Mouse (Mus musculus) adrenal gland, postnatal 36 days (tissue): ENCODE measurements around the gene Tmem52. TPM values are rescaled to one million over a fixed set of nuclear protein-coding genes. Genes with fewer than 3 reads are reported as not detected.
A peak's percentile ranks its signal among the peaks of the same experiment; 100 is the strongest.
"Not testable (repeated sequence)": the region's sequence is repeated elsewhere in the genome, so short reads cannot be mapped to it uniquely, and the experiment has no call there.

Experiments
- DNase-seq, 2 experiments: peaks; one replicate each; pipeline ENCODE4 v3.0.0; 2021; ENCODE audit warnings: mixed read lengths in 1 of 2
- long read RNA-seq, 2 experiments: library from polyadenylated mRNA; stranded (forward); transcript quantifications; one replicate each; pipeline ENCODE4 v2.0.0; 2021; ENCODE audit warnings: borderline sequencing depth in 2 of 2
- total RNA-seq, 2 experiments: library from RNA; stranded (reverse); gene quantifications; 2 replicates each; pipeline ENCODE4 v1.2.3; 2021

Tmem52 gene
- total RNA-seq: 10 to 100 TPM in 1 of 2 experiments, 1 to 10 TPM in 1; 8.3 to 10.8 TPM
- long read RNA-seq, experiment 1, transcript Tmem52-201 (5 exons, 932 nt): major isoform, 5 of 9 reads
- long read RNA-seq, experiment 1, partial matches to known transcripts: 2 of 9 reads
- long read RNA-seq, experiment 1, other reads (novel, unspliced or antisense): 0 of 9 reads
- long read RNA-seq, experiment 2, partial matches to known transcripts: 1 of 6 reads
- long read RNA-seq, experiment 2, other reads (novel, unspliced or antisense): 1 of 6 reads

DNA sequence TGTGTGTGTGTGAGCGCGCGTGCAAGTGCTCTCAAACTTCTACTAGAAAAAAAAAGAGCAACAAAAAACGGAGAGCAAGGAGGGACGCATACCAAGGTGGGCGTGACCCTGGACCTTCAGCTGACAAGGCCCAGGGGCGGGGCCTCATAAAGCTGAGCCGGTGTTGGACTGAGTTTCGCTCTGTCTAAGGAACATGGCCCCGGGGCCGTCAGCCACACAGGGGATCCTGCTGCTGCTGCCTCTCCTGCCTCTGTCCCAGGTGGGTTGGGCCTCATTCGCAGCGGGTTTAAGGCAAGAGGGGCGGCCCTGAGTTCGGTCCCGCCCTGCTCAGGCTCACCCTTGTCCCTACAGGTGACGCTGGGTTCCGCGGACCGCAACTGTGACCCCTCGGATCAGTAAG is at the start of gene Tmem52:
Gene Tmem52 (plus strand): TSS at position 163 of the 400 bp plus-strand sequence.
- DNase-seq: peak; percentile 67 to 79

DNA sequence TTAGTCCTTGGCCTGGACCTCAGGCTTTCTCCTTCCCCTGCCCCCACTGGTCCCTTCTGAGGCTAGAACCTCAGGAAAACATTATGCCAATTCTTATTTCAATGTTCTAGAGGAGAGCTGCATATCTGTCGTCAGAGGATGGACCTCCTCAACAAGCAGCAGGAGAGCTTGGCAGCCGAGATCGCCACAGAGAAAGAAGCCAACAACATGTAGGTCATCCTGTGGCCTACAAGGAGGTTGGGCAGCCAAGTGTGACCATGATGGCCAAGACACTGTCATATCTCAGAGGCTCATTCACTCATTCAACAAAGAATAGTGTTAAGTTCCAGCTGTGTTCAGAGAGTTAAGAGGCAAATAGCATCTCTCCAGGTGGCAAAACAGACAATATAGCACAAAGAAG is 48.8 kb upstream of the Tmem52 start:
- no peak for DNase-seq

DNA sequence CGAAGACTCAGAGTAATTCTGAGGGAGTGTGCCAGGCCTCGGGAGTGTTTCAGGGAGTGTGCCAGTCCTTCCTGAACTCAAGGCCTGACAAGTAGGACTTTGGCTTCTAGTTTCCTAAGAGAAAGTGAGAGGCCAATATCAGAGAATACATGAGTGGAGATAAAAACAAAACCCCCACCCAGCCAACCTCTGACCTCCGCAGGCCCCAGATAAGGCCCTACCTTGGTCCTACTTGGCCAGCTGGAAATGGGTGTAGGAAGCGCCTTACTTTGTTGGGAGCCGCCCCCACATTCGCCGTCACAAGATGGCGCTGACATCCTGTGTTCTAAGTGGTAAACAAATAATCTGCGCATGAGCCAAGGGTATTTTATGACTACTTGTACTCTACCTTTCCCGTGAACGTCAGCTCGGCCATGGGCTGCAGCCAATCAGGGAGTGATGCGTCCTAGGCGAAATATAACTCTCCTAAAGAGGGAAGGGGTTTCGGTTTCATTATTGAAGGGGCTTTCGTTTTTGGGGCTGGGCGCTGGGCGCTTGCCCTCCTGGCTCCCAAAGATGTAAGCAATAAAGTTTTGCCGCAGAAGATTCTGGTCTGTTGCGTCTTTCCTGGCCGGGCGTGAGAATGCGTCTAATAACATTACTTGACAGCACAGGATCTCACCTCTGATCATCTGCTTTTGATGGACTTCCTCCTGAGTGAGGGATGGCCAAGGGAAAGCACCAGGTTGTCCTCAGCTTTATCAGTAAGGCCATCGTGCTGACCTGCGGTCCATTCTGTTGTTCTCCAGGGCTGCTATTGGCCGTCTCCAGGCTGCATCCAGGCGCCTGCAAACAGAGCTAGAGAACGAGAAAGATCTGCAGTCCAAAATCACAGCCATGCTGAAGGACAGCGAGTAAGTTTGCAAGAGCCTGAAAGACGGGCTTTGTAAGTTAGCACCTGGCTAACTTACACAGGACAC is 47.2 kb upstream of the Tmem52 start:
- not testable (repeated sequence) for DNase-seq

DNA sequence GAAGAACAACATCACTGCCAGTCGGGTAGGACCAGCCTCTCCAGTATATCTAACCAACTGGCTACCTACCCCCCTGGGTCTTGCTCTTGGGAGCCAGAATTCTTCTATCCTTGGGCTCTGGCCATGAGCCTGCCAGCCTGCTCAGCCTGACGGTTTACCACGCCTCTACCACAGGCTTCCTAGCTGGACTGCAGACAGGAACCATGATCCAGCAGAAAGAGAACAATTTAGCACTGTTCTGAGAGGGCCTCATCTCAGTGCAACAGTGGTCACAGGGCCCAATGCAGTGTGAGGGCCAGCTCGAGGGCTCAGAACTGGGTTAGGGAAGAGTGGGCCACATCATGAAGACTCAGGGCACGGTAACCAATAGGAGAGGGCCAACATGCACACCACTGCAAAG is 44.9 kb upstream of the Tmem52 start:
- no peak for DNase-seq

DNA sequence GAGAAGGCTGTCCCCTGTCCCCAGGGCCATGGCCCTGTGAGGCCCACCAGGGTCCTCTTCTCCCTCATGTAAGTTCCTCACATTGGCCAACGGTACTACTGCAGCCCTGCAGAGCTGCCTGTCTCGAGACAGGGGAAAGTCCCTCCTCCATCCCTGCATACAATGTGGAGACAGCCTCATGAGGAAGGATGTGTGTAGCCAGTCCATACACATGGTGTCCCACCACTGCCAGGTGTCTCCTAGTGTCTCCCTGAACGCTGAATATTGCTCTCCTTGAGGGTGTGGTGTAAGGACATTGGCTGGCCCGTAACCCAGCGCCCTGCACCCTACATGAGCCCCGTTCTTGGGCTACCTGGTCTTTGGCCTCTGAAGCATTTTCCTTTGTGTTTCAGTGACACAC is 42.6 kb upstream of the Tmem52 start:
- no peak for DNase-seq

DNA sequence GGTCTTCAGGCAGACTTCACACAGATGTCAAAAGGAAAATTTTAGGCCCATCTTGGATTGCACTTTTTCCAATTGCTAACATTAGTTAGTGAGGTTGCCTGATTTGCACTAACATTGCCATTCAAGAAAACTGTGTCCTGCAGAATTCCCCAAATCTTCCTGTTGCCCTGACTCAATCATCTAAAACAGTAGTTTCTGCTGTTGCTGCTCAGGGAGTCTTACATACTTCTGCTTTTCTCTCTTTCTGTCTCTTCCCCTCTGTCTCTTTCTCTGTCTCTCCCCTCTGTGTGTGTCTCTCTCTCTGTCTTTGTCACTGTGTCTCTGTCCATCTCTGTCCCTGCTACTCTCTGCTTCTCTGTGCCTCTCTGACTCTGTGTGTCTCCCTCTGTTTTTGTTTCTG is 40.5 kb upstream of the Tmem52 start:
- DNase-seq: no peak

DNA sequence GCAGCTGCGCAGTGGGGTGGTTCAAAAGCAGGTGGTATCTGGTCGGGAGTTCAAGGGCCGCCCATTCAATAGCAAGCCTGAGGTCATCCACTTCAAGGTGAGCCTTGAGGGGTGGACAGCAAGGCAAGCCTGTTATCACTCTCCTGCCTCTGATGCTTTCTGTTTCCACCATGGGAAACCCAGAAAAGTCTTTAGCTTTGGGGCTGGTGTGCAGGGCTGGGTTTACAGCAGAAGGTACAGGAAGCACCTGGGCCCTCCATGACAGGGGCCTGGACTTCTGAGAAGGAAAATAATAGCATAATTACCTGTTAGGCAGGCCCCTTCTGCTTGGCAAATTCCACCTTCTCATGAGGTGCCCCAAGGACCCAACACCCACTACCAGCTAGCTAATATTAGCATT is 39.7 kb upstream of the Tmem52 start:
- no peak for DNase-seq

DNA sequence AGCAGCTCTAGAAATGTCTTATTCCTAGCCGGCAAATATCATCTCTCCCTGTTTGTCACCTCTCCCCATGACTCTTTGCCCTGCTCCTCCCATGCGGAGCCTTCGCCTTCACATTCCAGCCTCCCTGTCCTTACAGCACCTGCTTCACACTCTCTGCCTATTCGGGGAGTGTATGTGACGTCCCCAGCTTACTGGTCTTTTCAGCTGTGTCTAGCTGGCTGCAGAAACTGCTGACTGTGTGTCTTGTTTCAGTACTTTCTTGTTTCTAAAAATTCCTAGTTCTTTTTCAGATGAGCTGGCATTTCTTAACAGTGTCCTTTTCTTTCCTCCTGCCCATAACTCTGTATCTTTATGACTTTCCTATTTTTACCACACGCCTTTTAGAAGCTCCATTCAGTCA is 36.6 kb upstream of the Tmem52 start:
- DNase-seq: no peak

DNA sequence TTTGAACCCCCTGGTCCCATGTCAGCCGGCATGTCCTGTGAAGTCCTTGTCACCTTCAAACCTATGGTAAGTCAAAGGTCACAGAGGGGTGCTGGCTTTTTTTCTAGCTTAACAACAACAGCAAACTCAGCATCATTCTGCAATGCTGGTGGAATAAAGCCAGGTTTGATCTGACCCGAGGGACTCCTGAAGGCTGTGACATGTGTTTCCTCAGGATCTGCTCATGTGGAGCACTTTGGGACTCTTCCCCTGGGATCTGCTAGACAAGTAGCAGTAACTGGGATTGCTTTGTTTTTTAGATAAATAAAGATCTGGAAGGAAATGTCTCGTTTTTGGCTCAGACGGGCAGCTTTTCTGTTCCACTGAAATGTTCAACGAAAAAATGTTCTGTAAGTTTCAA is 34.9 kb upstream of the Tmem52 start:
- no peak for DNase-seq

DNA sequence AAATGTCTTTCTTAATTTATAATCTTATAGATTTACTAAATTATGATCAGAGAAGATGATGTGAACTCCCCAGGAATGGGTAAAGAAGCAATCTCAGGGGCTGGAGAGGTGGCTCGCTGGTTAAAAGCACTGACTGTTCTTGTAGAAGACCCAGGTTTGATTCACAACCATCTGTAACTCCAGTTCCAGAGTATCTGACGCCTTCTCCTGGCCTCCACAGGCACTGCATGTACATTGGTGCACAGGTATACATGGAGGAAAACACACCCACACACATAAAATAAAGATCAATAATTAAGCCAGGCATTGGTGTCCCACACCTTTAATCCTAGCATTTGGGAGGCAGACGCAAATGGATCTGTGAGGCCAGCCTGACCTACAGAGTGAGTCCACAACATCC is 26.1 kb upstream of the Tmem52 start:
- DNase-seq: no peak

DNA sequence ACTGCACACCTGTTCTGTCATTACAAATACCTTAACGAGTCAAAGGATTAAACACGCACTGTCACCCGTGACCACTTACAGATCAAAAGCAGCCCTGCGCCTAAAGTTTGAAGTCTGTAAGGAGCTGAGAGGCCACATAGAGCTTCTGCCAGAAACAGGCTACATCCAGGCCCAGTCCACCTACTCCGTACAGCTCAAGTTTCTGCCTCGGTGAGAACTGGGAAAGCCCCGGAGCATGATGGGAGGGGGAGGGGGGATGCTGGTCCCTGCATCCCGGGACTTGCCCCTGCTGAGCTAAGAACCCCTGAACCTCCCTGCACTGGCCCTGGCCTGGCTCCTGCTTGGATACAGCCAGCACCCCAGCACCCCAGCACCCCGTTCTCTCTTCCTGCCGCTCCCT is 17.3 kb upstream of the Tmem52 start:
- DNase-seq: no peak

DNA sequence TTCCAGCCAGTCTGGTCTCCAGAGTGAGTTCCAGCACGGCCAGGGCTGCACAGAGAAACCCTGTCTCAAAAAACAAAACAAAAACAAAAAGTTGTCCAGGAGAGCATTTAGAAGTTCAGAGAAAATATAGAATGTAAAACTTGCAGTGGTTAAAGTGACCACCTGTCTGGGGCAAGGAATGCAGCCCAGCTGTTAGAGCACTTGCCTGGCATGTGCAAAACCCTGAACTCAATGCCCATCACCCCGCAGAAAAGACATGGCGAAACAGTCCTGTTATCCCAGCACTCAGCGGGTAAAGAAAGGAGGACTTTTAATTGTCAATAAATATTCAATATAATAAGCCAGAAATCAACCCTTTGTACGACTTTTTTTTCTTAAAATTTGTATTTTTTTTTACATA is 10.3 kb upstream of the Tmem52 start:
- DNase-seq: no peak

DNA sequence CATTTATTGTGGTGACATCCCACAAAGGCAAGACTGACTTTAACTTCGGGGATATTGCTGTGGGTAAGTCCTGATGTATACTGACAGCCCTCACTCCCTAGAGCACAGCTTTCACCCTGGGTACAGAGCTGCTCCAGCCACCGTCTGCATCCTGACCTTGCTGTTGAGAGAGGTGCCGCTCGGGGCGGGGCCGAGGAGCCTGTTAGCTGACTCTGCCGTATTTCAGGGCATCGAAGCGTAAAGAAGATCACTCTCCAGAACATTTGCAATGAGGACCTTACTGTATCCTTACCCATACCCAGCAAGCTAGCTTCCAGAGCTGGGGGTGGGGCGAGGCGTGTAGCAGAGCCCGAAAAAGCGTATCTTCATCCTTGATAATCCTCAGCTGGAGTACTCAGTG is 5.9 kb upstream of the Tmem52 start:
- DNase-seq: no peak

DNA sequence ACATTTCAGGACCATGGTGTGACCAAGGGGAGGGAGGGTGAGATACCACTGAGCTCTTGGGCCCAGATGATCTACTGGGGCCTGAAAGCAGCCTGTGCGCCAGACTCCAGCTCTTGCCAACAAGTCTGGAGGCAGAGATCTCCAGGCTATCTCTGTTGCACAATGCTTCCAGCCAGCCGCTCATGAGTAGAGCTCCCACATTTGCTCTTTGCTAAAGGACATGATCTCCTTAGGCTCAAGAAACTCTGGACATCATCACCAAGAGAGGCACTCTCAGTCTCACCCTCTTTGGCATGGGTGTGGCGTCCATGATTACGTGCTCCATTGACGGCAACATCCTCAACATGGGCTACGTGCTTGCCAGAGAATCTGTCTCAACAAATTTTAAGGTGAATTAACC is 5.3 kb upstream of the Tmem52 start:
- DNase-seq: no peak

DNA sequence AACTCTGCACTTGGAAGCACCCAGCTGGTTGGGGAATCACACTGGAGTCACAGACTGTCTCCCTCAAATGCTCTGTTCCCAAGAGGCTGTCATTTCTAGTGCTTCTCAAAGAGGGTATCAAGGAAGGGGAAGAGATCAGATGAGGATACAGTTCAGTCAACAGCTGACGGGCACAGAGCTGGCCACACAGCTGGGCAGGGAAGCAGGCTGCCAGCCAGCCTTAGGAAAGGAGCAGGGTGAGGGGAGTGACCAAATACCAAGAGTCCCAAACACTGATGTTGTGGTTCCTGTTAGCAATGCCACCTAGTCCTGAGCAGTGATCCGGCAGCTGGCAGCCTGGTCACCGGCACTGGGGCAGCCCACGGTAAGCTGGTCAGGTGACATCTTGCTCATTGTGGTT is 4.9 kb upstream of the Tmem52 start:
- DNase-seq: no peak

DNA sequence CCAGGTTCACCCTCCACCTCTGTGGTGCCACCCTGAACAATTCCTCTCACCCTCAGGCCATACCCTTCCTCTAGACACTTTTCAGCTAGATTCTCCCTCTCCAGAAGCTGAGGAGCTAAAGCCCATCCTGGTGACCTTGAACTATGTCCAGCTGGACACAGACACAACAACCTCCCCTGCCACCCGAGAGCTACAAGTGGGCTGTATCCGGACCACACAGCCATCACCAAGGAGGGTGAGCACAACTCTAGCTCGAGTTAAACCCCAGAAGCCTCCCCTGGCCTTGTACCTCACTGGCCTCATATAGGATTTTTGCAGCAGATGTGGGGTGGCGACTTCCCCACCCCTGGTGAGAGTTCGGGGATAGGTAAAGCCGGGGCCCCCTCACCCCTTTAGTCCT is 3.3 kb upstream of the Tmem52 start:
- DNase-seq: no peak

DNA sequence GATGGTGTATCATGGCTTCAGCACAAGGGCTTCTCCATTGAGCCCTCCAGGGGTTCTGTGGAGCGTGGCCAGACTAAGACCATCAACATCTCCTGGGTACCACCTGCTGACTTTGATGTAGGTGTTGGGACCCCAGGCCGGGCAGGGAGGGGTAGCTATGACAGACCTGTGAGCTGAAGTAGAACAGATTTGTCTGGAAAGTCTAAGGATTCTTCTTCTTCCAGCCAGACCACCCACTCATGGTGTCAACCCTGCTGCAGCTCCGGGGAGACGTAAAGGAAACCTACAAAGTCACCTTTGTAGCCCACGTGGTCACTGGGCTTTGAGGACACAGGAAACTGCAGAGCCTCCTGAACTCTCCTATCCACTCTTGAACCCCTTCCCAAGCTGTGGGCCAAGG is 2.8 kb upstream of the Tmem52 start:
- DNase-seq: no peak

DNA sequence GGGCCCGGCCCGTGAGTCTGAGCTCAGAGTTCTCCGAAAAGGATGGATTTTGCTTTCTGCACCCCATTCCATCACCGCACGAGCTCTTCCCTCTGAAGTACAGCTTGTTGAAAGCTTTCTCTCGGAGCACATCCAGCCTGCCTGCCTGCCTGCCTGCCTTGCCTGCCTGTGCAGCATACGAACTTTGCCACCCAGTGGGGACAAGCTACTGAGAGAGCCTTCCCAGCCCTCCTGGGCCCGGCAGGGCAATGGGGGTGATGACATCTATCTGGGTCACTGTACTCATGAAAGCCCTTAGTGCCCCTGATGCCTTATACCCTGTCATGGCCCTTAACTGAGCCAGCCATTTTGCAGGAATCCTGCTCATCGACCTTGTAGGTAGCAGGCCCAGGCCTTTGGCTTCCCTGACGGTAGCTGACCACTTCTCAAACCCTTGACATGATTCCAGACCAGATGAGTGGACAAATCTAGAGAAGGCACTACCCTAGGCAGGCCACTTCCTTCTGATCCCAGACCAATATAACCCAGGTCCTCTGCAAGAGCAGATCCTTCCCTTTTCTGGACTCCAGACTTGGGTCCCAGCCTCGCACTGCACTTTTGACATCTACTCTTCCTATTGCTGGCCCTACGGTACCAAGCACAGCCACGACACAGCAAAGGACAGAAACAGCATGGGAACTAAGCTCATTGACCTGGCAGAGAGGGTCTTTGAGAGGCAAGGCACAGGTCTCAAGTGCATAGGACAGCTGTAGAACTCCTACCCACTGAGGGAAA is 1.5 kb upstream of the Tmem52 start:
- DNase-seq: no peak

DNA sequence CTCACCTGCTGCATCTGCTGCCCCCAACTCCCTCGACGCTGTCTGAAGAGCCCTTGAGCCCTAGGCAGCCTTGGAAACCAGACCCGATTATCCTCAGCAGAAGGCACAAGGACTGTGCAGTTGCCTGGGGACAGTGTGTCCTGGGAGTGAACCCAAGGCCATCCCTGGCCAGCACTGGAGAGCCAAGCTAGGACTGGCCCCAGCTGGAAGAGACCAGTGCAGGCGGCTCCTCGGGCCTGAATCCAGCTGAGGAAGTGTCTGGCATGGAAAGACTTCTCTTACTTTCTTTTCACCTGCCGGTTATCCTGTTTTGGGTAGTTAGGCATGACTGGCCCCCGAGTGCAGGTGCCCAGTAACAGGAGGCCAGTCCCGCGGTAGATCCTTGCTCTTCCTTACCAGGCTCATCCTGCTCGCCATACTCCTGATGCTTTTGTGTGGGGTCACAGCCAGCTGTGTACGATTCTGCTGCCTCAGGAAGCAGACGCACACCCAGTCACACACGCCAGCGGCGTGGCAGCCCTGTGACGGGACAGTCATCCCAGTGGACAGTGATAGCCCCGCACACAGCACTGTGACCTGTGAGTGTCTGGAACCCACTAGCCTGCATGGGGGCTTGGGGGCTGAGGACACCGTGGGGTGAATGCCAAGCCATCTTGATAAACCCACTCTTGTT is 812 bp downstream of the Tmem52 start:
- DNase-seq: peak; percentile 73 to 79

DNA sequence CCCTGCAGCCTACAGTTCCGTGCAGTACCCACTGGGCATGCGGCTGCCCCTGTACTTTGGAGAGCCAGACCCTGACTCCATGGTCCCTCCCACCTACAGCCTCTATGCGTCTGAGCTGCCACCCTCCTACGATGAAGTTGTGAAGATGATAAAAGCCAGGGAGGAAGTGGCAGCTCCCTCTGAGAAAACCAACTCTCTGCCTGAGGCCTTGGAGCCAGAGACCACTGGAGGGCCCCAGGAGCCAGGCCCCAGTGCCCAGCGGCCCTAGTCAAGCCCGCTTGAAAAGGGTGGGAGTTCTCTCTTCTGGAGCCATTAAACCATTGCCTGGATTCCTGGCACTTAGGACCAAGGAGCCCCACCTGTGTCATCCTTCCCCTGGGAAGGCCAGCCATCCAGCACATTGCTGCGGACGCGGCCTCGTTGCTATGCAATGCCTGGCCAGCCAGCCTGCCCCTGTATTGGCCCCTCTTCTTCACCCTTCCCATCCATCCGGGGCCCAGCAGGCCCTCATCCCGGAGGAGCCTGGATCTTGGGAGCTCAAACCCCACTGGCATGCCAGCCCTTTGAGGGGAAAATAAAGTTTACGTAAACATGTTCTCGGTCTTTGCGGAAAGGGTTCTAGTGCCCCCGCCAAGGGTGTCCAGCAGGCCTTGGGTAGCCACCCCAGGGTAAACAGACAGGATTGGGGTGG is 1.5 kb downstream of the Tmem52 start:
- no peak for DNase-seq

DNA sequence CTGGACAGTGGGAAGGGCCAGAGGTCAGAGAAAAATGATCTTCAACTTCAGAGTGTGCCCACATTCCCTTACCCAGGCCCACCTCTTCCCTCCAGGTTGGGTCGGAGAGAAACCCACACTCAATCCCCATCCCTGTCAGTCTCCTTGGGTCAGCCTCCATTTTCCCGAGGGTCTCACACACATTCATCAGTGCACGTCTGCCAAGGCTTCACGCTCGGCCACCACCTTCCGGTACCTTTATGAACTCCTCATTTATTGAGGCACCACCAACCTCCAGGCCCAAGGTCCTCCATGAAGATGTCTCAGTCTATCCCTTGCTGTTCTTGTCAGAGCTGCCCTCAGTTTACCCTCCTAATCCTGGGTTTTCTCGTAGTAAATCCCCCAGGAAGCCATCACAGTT is 2.1 kb downstream of the Tmem52 start:
- no peak for DNase-seq

DNA sequence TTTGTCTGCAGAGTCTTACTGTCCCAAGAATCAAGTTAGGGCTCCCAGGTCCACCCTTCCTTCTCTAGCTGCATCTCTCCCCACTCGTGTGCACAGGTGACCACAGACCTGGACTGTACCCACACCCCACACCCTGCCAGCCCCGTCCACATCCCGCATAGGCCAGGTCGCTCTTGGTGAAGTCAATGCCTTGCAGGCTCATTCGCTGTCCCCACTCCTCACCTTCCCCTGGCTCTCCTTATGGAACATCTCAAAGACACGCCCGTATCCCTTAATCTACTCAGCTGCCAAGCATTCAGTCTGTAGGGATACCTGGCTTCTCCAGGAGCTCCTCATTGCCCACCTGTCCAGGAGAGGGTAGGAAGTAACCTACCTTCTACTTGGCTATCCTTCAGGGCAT is 2.5 kb downstream of the Tmem52 start:
- DNase-seq: no peak
